In the genomic region with DNA sequence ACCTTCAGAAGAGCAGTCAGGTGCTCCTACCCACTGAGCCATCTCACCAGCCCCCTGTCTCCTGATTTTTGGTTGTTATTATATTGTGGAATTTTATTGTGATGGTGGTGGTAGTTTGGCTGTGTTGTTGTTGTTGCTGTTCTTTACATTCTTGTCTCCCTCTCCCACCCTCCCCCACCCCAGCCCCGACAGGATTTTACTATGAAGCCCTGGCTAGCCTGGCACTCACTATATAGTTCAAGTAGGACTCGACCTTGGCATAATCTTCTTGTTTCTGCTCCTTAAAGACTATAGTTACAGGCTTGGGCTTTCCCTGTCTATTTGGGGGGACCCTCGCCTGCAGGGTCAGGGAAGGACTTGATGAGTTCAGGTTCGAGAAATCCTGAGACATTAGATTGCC, we compare ENCODE assay signal across 17 mouse cellular contexts. TPM values are rescaled to one million over a fixed set of nuclear protein-coding genes. Genes with fewer than 3 reads are reported as not detected.
DNase-seq lines count a peak whose midpoint lies in the region; ATAC-seq and TF ChIP-seq lines count a peak whose summit lies in the region.
"Had no signal": no experiment of that assay in that cellular context is flagged by ENCODE, and none has a peak within 500 bp of the region (broad histone marks: within the 10 kb centered on the region; RNA-seq: fewer than 3 reads in every experiment).

No protein-coding gene starts in this region.

- WGBS in heart, embryonic 16.5 days, result 67% methylated on average over 4 of the region's 4 CpGs
- WGBS in lung, postnatal 0 days, result 63% methylated on average over 4 of the region's 4 CpGs
- 44% methylated on average over 4 of the region's 4 CpGs for WGBS in liver, embryonic 12.5 days (ENCODE audit: insufficient replicate concordance)

- H3K4me2 ChIP-seq in heart, embryonic 16.5 days (ENCODE audit: low read depth, low read length), result peak overlapping the region; percentile 17
- 0 out of 2 replicates have a peak overlapping the region, but pooled peaks have one; percentile 22 for H3K4me2 ChIP-seq in lung, postnatal 0 days (replicated peaks; ENCODE audit: low read depth, low read length)
- peak overlapping the region; percentile 86 for H3K4me2 ChIP-seq in liver, embryonic 12.5 days
- H3K4me2 ChIP-seq: heart, embryonic 11.5 days; hindbrain, embryonic 14.5 days; midbrain, embryonic 12.5 days had no signal

- peak overlapping the region; percentile 71 for H3K27ac ChIP-seq in heart, embryonic 16.5 days (ENCODE audit: low read length)
- peak overlapping the region; percentile 82 for H3K27ac ChIP-seq in lung, postnatal 0 days (ENCODE audit: low read length)
- peak overlapping the region; percentile 89 for H3K27ac ChIP-seq in liver, embryonic 12.5 days
- H3K27ac ChIP-seq: hindbrain, embryonic 14.5 days; midbrain, embryonic 12.5 days had no signal

- peaks cover 13% of the 10 kb centered on the region for H3K4me1 ChIP-seq in heart, embryonic 16.5 days (ENCODE audit: control insufficient read depth, insufficient read depth, low read length)
- peaks cover 8% of the 10 kb centered on the region; the same call in 1 of the 2 replicates for H3K4me1 ChIP-seq in lung, postnatal 0 days (ENCODE audit: insufficient read depth, low read depth, low read length)
- peaks cover 55% of the 10 kb centered on the region for H3K4me1 ChIP-seq in liver, embryonic 12.5 days

- H3K27me3 ChIP-seq in heart, embryonic 16.5 days (ENCODE audit: control insufficient read depth, insufficient read depth, low read length), result no peaks in the 10 kb centered on the region
- no peaks in the 10 kb centered on the region for H3K27me3 ChIP-seq in lung, postnatal 0 days (replicated peaks; ENCODE audit: insufficient read depth, low read length)
- no peaks in the 10 kb centered on the region for H3K27me3 ChIP-seq in liver, embryonic 12.5 days (replicated peaks)

- TF ChIP-seq EP300 in lung, postnatal 0 days (IDR thresholded peaks at IDR 0.05), result no peak

- no peak overlapping the region for H3K9ac ChIP-seq in heart, embryonic 16.5 days (ENCODE audit: low read length)
- no peak overlapping the region for H3K9ac ChIP-seq in lung, postnatal 0 days (replicated peaks; ENCODE audit: low read depth)
- H3K9ac ChIP-seq in liver, embryonic 12.5 days, result peak overlapping the region; percentile 47
- H3K9ac ChIP-seq: forebrain, postnatal 0 days; hindbrain, embryonic 14.5 days; midbrain, embryonic 12.5 days had no signal

- no peak for TF ChIP-seq CTCF in lung, postnatal 0 days (IDR thresholded peaks at IDR 0.05)

- ATAC-seq in heart, embryonic 16.5 days (replicated peaks; ENCODE audit: extremely low read depth, insufficient read depth, low FRiP score), result no peak
- no peak for ATAC-seq in lung, postnatal 0 days
- no peak for ATAC-seq in liver, embryonic 12.5 days
- ATAC-seq: forebrain, postnatal 0 days; Patski had no signal

- no peaks in the 10 kb centered on the region for H3K36me3 ChIP-seq in heart, embryonic 16.5 days (ENCODE audit: control insufficient read depth, insufficient read depth)
- H3K36me3 ChIP-seq in lung, postnatal 0 days (ENCODE audit: insufficient read depth, low read length), result no peaks in the 10 kb centered on the region
- peaks cover 28% of the 10 kb centered on the region for H3K36me3 ChIP-seq in liver, embryonic 12.5 days
- H3K36me3 ChIP-seq: midbrain, embryonic 12.5 days had no signal

- DNase-seq in heart, adult 18-20 months, result no peak
- no peak for DNase-seq in lung, postnatal 0 days (ENCODE audit: low spot score)
- DNase-seq in lung, postnatal 36 days, result no peak
- no peak for DNase-seq in layer of hippocampus, adult 18-20 months (ENCODE audit: low spot score in 2 of 2)
- DNase-seq in adrenal gland, postnatal 25 days, result no peak
- DNase-seq: cerebellum, postnatal 10 days; forebrain, postnatal 0 days; gastrocnemius, postnatal 10 days; lung, postnatal 10 days; right cerebral cortex, postnatal 25 days; thymus, postnatal 25 days had no signal

- H3K9me3 ChIP-seq in heart, embryonic 16.5 days (replicated peaks; ENCODE audit: control insufficient read depth, low read length), result no peaks in the 10 kb centered on the region
- H3K9me3 ChIP-seq in lung, postnatal 0 days (ENCODE audit: low read length), result no peaks in the 10 kb centered on the region
- no peaks in the 10 kb centered on the region for H3K9me3 ChIP-seq in liver, embryonic 12.5 days (replicated peaks)
- H3K9me3 ChIP-seq: midbrain, embryonic 12.5 days had no signal

- no peak overlapping the region; the same call in 1 of the 2 replicates for H3K4me3 ChIP-seq in heart, embryonic 16.5 days (ENCODE audit: low read length)
- H3K4me3 ChIP-seq in lung, postnatal 0 days (ENCODE audit: low read depth, low read length), result no peak overlapping the region
- peak overlapping the region; percentile 78 for H3K4me3 ChIP-seq in liver, embryonic 12.5 days
- H3K4me3 ChIP-seq: midbrain, embryonic 12.5 days had no signal

RNA-seq across cellular contexts. Expression of gene Apobec3, which starts 2.9 kb away (rescaled TPM):
- polyA plus RNA-seq in heart, embryonic 16.5 days (2015; fragmentation: Nextera tagmentation; extraction: Ambion mirVana), result 25.1 and 40.7 TPM in 2 replicates
- total RNA-seq in heart, adult 18-20 months (2021), result 10 to 100 TPM in 1 of 2 experiments, 1 to 10 TPM in 1; 6.8 to 10.6 TPM
- 24.8 and 29.5 TPM in 2 replicates for polyA plus RNA-seq in lung, postnatal 0 days (2015; fragmentation: Nextera tagmentation; extraction: Ambion mirVana)
- 54.7 and 57.4 TPM in 2 replicates for polyA plus RNA-seq in liver, embryonic 12.5 days (2016; fragmentation: Nextera tagmentation; extraction: Ambion mirVana)
- total RNA-seq in layer of hippocampus, adult 18-20 months (2021), result 1 to 10 TPM; 4.3 to 4.4 TPM
- 17.5 and 25.0 TPM in 2 replicates for total RNA-seq in adrenal gland, postnatal 25 days (2021)

RNA-seq across cellular contexts. Expression of gene Cbx6, which starts 59.9 kb away (rescaled TPM):
- 57.0 and 59.0 TPM in 2 replicates for polyA plus RNA-seq in heart, embryonic 16.5 days (2015; fragmentation: Nextera tagmentation; extraction: Ambion mirVana)
- total RNA-seq in heart, adult 18-20 months (2021), result 10 to 100 TPM; 17.2 to 18.2 TPM
- 52.2 and 60.6 TPM in 2 replicates for polyA plus RNA-seq in lung, postnatal 0 days (2015; fragmentation: Nextera tagmentation; extraction: Ambion mirVana)
- polyA plus RNA-seq in liver, embryonic 12.5 days (2016; fragmentation: Nextera tagmentation; extraction: Ambion mirVana), result 11.2 and 11.7 TPM in 2 replicates
- 100 to 1,000 TPM; 321 to 326 TPM for total RNA-seq in layer of hippocampus, adult 18-20 months (2021)
- 55.3 and 73.0 TPM in 2 replicates for total RNA-seq in adrenal gland, postnatal 25 days (2021)

Comparison
In these comparisons a context has a peak if more than half of its experiments do, and no peak if none do; other contexts are left out.
1. H3K4me2 ChIP-seq: peak in every context shown above with its lines; median percentile 86 in liver, embryonic 12.5 days; 22 in lung, postnatal 0 days; 17 in heart, embryonic 16.5 days.